Mouse (Mus musculus) G1E (cell line): ENCODE data around the gene Calcoco2. TPM values are rescaled to one million over a fixed set of nuclear protein-coding genes. Genes with fewer than 3 reads are reported as not detected.
A peak's percentile ranks its signal among the peaks of the same experiment; 100 is the strongest.

Source experiments
- ATAC-seq: 2 replicates; pipeline ENCODE4 v1.8.0; 2016; ENCODE audit warnings: mild to moderate bottlenecking; ENCODE audit not compliant: insufficient number of reproducible peaks, poor library complexity, low FRiP score, severe bottlenecking; ENCODE audit errors: extremely low read depth
- DNase-seq: peaks from one replicate; pipeline ENCODE4 v3.0.0; 2012; ENCODE audit warnings: low spot score
- H3K27me3 ChIP-seq: 2 replicates; pipeline ENCODE4 v1.6.1; 2012; ENCODE audit warnings: mild to moderate bottlenecking, low read length, inconsistent platforms; ENCODE audit not compliant: insufficient read depth
- H3K36me3 ChIP-seq: replicated peaks from 2 replicates; pipeline ENCODE3; 2012; ENCODE audit warnings: mild to moderate bottlenecking, inconsistent platforms
- H3K4me1 ChIP-seq: 2 replicates; pipeline ENCODE4 v1.6.1; 2012; ENCODE audit warnings: low read depth, low read length, inconsistent platforms, mixed read lengths; ENCODE audit not compliant: insufficient read depth
- H3K4me3 ChIP-seq: 2 replicates; pipeline ENCODE4 v1.5.1; 2012; ENCODE audit warnings: low read depth, mild to moderate bottlenecking, inconsistent platforms, low read length, moderate library complexity, mixed read lengths
- H3K9me3 ChIP-seq: replicated peaks from 2 replicates; pipeline ENCODE4 v1.6.1; 2012; ENCODE audit warnings: inconsistent platforms
- CTCF ChIP-seq: IDR thresholded peaks from 2 replicates; pipeline ENCODE4 v1.5.1; 2012; ENCODE audit warnings: low read depth, low read length, inconsistent platforms, mixed read lengths
- GATA1 ChIP-seq: IDR thresholded peaks from 2 replicates; pipeline ENCODE4 v1.6.1; 2012; ENCODE audit warnings: borderline replicate concordance, low read length, inconsistent platforms, mixed read lengths
- GATA2 ChIP-seq: IDR thresholded peaks from 2 replicates; pipeline ENCODE4 v1.6.1; 2012; ENCODE audit warnings: low read depth, low read length, inconsistent platforms, borderline replicate concordance
- POLR2AphosphoS5 ChIP-seq: IDR thresholded peaks from 2 replicates; pipeline ENCODE4 v1.6.1; 2012; ENCODE audit warnings: low read depth, low read length, inconsistent platforms; ENCODE audit not compliant: insufficient replicate concordance
- TAL1 ChIP-seq: conservative IDR thresholded peaks from 2 replicates; pipeline ENCODE4 v1.6.1; 2012; ENCODE audit warnings: low read depth, low read length, inconsistent platforms, mixed read lengths
- polyA plus RNA-seq: library from polyadenylated mRNA; stranded (reverse); fragments of >175 nt; gene quantifications from 2 replicates; pipeline ENCODE4 v1.2.3, GENCODE M21; 2012
- total RNA-seq, 2 experiments: library from RNA; stranded (forward) in 1 of 2; stranded (reverse) in 1 of 2; fragments of 200-1000 nt in 1 of 2; fragments of >200 nt in 1 of 2; fragmentation: Nextera tagmentation in 1 of 2; gene quantifications; 2 replicates each; pipeline ENCODE4 v1.2.3; 2014 to 2017

The Calcoco2 gene
- total and polyA plus RNA-seq, 3 experiments, result not detected

DNA sequence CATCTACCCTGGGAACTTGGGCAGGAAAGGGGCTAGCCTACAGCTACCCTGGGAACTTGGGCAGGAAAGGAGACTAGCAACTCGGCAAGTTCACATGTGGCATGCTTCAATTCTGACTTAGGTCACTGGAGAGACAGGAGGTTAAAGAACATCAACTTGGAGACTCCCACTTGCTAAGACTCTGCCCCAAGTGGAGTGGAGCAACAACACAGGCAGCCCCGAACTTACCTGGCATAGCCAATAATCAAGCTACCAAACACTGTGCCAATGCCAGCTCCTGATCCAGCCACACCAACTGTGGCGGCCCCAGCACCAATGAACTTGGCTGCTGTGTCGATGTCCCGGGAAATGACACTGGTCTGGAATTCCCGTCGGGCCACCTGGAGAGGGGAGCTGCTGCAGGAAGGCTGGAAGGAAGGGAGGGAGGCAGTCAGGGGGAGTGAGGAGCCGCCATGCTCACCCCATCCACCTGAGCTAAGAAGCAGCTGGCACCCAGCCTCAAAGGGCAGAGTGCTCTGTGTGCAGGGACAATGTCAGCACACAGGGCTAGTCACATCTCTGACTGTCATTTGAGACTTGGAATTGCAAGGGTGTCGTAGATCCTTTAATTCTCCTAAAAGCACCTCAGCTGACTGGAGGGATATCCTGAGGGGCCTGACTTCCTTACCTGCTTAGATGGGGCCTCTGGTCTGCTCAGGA is 38.3 kb downstream of the Calcoco2 start:
- DNase-seq, result no peak
- Histone ChIP-seq H3K27me3 (no peaks in the 10 kb centered on the region), H3K36me3 (peaks cover 50% of the 10 kb centered on the region), H3K4me1 (peaks cover 48% of the 10 kb centered on the region), H3K9me3 (no peaks in the 10 kb centered on the region), H3K4me3 (peak overlapping the region; percentile 90; the same call in 1 of the 2 replicates)
- ATAC-seq, result no peak
- TF ChIP-seq TAL1, result no peak
- no peak for TF ChIP-seq CTCF
- no peak for TF ChIP-seq GATA2

DNA sequence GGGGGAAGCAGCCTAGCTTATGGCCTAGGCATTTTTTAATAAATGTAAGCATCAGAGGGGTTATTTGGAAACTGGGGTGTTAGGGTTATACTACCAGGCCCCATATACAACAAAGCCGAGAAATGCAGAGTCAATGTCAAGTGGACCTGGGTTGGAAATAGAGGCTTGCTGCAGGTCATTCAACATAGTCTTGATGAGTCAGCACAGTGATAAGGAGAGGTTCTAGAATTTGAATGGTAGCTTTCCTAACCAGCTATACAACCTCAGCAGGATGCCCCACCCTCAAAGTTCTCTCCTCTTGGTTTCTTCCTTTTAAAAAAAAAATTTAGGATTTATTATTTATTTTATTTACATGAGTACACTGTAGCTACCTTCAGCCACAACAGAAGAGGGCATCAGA is 40.8 kb downstream of the Calcoco2 start:
- TF ChIP-seq GATA1, result no peak
- no peak for TF ChIP-seq TAL1
- no peak for TF ChIP-seq CTCF
- H3K9me3 ChIP-seq, result no peaks in the 10 kb centered on the region
- peaks cover 36% of the 10 kb centered on the region for H3K4me1 ChIP-seq
- ATAC-seq (no peak), DNase-seq (no peak)
- H3K27me3 ChIP-seq, result no peaks in the 10 kb centered on the region
- no peak overlapping the region for H3K4me3 ChIP-seq
- H3K36me3 ChIP-seq, result peaks cover 56% of the 10 kb centered on the region

DNA sequence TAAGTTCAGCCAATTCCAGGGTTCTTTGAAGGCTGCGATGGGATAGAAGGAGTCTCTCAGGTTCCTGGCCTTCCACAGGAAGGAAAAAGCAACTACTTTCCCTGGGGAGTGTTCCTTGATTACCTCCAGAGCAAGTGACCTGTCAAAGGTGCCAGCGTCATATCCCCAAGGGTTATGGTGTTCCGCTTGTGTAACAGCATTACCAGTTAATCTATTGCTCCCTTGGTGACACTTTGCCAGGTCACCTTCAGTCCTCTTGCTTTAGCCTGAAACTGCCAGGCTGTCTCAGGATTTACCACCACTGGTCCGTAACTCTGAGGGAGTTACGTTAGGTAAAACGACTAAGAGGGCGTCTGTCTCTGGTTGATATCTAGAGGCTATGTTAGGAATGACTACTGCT is 41.4 kb downstream of the Calcoco2 start:
- Histone ChIP-seq H3K27me3 (no peaks in the 10 kb centered on the region), H3K36me3 (peaks cover 56% of the 10 kb centered on the region), H3K9me3 (no peaks in the 10 kb centered on the region), H3K4me1 (peaks cover 42% of the 10 kb centered on the region), H3K4me3 (no peak overlapping the region)
- DNase-seq (no peak), ATAC-seq (no peak)
- TF ChIP-seq TAL1 (no peak), GATA2 (no peak), CTCF (no peak), GATA1 (no peak), POLR2AphosphoS5 (no peak)

DNA sequence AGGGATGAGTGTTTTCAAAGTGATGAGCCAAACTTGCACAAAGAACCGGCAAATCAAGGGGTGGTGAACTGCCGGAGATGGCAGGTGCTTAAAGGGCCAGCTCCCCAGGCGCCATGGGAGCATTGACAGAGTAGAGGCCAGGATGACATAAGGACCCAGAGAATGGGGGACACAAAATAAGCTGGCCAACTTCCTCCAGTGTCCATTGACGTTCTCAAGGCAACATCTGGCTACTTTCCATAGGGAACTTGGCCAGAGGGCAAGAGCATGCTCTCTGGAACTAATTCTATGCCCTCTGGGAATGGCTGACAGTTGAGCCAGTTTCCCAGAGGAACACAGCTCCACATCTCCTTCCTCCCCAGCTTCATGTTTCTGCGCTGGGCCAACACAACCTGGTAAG is 43.5 kb downstream of the Calcoco2 start:
- TF ChIP-seq POLR2AphosphoS5 (no peak), TAL1 (no peak), GATA2 (no peak), GATA1 (no peak), CTCF (no peak)
- Histone ChIP-seq H3K9me3 (no peaks in the 10 kb centered on the region), H3K36me3 (peaks cover 47% of the 10 kb centered on the region), H3K27me3 (no peaks in the 10 kb centered on the region), H3K4me3 (no peak overlapping the region), H3K4me1 (peaks cover 40% of the 10 kb centered on the region)
- no peak for DNase-seq
- ATAC-seq, result no peak

DNA sequence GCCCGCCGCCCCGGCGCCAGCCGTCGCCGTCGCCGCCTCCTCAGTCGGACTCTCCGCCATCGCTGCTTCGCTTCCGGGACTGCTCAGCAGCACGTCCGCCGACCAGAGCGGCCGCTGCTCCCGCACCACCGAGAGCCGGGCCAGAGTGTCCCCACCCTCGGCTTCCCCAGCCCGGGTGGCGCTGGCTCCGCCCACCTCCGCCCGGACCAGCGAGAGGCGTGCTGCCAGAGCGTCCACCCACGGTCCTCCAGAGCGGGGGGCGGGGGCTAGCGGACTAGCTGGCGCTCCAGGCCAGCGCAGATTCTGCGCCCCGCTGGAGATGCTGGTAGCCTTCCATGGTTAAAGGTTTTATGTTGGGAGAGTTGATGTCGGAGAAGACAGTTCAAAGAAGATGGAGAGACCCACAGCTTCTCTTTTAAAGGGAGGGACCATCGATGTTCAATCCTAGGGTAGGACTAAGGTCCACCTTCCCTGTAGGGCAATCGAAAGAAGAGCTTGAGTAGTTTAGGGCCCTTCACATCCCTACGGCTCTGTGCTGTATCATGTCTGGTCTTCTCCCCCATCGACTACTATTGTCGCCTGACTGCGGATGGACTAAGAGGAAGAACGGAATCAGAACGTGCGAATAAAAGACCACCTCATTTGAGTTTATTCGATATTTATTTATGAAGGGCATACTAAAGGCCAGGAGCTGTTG is 46.4 kb downstream of the Calcoco2 start, which contains the start of gene Ube2z:
Gene Ube2z, minus strand, starts transcription at position 174 of the 697 bp plus-strand sequence.
- H3K27me3 ChIP-seq, result no peaks in the 10 kb centered on the region
- H3K4me3 ChIP-seq, result peak within 1 kb of the TSS; percentile 93
- ATAC-seq (peak; percentile 84), DNase-seq (peak; percentile 94)
- no peaks in the 10 kb centered on the region for H3K9me3 ChIP-seq
- peaks cover 52% of the 10 kb centered on the region for H3K36me3 ChIP-seq
- peaks cover 39% of the 10 kb centered on the region for H3K4me1 ChIP-seq
- TF ChIP-seq GATA2 (no peak), GATA1 (no peak)

DNA sequence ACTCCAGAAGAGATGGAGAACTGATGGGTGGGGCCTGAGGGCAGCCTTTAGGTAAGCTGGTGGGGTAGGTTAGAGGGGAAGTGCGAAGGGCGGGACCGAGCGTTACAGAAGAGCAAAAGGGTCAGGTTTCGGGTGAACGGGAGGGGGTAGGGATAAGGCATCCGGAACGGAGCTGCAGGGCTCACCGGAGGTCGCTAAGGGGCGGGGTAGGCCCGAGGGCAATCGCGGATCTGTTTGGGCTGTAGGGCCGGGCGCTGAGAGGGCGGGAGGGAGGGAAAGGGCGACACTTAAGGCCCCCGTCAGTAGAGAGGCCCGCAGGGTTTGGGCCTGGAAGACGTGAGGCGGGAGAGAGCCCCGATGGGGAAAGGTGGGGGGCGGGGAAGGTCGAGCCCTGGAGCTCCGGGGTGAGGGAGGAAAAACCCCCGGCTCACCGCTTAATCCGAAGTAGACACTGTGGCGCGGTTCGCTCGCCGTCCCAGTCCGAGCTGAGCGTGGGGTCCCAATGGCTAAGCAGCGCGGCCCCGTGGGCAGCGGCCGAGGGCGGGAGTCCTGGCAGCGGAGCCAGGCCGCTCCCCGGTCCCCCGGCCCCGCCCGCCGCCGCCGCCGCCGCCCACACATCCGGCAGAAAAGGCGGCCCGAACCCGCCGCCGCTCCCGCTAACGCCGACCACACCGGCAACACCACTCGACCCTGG is 47.1 kb downstream of the Calcoco2 start:
- H3K36me3 ChIP-seq, result peaks cover 52% of the 10 kb centered on the region
- H3K4me1 ChIP-seq, result peaks cover 37% of the 10 kb centered on the region
- H3K9me3 ChIP-seq, result no peaks in the 10 kb centered on the region
- DNase-seq (peak; percentile 62), ATAC-seq (0 out of 2 replicates have a peak, but pooled peaks have one; percentile 5)
- TF ChIP-seq GATA1 (no peak), TAL1 (no peak), POLR2AphosphoS5 (no peak), GATA2 (no peak), CTCF (no peak)
- H3K27me3 ChIP-seq, result no peaks in the 10 kb centered on the region
- H3K4me3 ChIP-seq, result peak overlapping the region; percentile 93
